Mouse (Mus musculus) embryo, embryonic 11.5 days (tissue): Measurements from ENCODE around the gene Pelp1.

ENCODE experiments used
- DNase-seq: peaks from one replicate; pipeline ENCODE4 v3.0.0-alpha.2; 2012; ENCODE audit warnings: low read depth, low spot score

Gene Pelp1

GRCm38 (mm10) chr11:70409594-70410296 is at the start of gene Pelp1:
Gene Pelp1 (minus strand): TSS chr11:70410031.
- peak; percentile 94 for DNase-seq

- no peak for DNase-seq
These were observed 49.1 kb upstream of the Pelp1 start, which contains the start of gene Zmynd15 for GRCm38 (mm10) chr11:70458688-70459600. Gene Zmynd15 (plus strand): TSS chr11:70459433.

- DNase-seq, result no peak
These were observed 43.6 kb upstream of the Pelp1 start for GRCm38 (mm10) chr11:70453261-70454044.

- peak; percentile 91 for DNase-seq
These were observed 42.1 kb upstream of the Pelp1 start, which contains the start of gene Med11 for GRCm38 (mm10) chr11:70451797-70452498. Gene Med11 (plus strand): TSS chr11:70451919.

GRCm38 (mm10) chr11:70450926-70451325 is 41.1 kb upstream of the Pelp1 start:
- no peak for DNase-seq

- DNase-seq, result no peak
These were observed 37.5 kb upstream of the Pelp1 start for GRCm38 (mm10) chr11:70447373-70447772.

GRCm38 (mm10) chr11:70446756-70447155 is 36.9 kb upstream of the Pelp1 start:
- DNase-seq, result no peak

- no peak for DNase-seq
These were observed 34.8 kb upstream of the Pelp1 start for GRCm38 (mm10) chr11:70444667-70445066.

- DNase-seq, result no peak
These were observed 34.1 kb upstream of the Pelp1 start for GRCm38 (mm10) chr11:70443964-70444363.

- no peak for DNase-seq
These were observed 32.1 kb upstream of the Pelp1 start for GRCm38 (mm10) chr11:70441882-70442281.

- no peak for DNase-seq
These were observed 30.8 kb upstream of the Pelp1 start for GRCm38 (mm10) chr11:70440637-70441036.

GRCm38 (mm10) chr11:70438728-70439374 is 29.0 kb upstream of the Pelp1 start:
- no peak for DNase-seq

GRCm38 (mm10) chr11:70437426-70437825 is 27.6 kb upstream of the Pelp1 start:
- no peak for DNase-seq

- DNase-seq, result no peak
These were observed 25.6 kb upstream of the Pelp1 start for GRCm38 (mm10) chr11:70435476-70435875.

- DNase-seq, result no peak
These were observed 24.1 kb upstream of the Pelp1 start for GRCm38 (mm10) chr11:70433951-70434350.

GRCm38 (mm10) chr11:70433569-70433943 is 23.7 kb upstream of the Pelp1 start:
- DNase-seq, result no peak

- DNase-seq, result no peak
These were observed 23.2 kb upstream of the Pelp1 start for GRCm38 (mm10) chr11:70432895-70433568.

- peak; percentile 96 for DNase-seq
These were observed 22.4 kb upstream of the Pelp1 start, which contains the start of gene Arrb2 for GRCm38 (mm10) chr11:70432048-70432894. Gene Arrb2 (plus strand): TSS chr11:70432635.

GRCm38 (mm10) chr11:70431574-70431973 is 21.7 kb upstream of the Pelp1 start:
- DNase-seq, result no peak
